Mouse (Mus musculus): Measurements from ENCODE around the gene Olfr1281.
"Not testable (repeated sequence)": the region's sequence is repeated elsewhere in the genome, so short reads cannot be mapped to it uniquely, and the experiment has no call there.

The Olfr1281 gene

DNA sequence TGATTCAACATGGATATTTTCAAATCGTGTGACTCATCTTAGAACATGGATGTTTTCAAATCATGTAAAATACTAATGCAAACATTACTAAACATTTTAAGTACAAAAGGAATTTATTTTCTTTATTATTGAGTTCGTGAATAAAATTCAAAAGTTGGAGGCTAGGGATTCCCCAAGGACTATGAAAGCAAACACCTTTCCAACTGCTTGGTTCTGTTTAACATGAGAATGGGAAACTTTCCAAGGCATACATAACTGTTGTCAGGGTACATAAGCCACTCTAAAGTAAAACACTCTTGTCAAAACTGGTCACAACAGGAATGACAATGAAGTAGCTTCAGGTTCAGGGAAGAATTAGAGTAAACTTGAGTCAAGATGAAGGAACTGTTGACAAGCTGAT is at the start of gene Olfr1281:
TSS of gene Olfr1281 (plus strand) at position 301 of the 400 bp plus-strand sequence.
- no peak for DNase-seq (ENCODE audit: extremely low read depth, low read depth)

DNA sequence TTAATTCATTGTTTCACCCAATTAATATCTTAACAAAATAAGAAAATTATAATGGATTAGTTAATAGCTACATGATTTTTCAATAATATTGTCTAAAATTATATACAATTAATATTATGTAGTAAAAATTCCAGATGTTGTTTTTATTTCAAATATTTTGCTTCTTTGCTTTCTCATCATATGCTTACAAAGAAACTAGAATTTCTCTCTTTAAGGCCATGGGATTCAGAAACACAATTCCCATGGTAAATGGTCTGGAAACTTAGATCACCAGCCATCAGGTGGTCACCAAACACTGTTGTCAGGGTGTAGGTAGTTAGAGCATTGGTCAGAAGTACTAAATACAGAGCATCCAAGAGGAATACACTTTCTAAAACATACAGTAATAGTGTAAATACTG is 36.5 kb upstream of the Olfr1281 start, which contains the start of gene Olfr1278:
TSS of gene Olfr1278 (plus strand) at position 301 of the 400 bp plus-strand sequence.
- no peak for DNase-seq (ENCODE audit: extremely low read depth, low read depth)

DNA sequence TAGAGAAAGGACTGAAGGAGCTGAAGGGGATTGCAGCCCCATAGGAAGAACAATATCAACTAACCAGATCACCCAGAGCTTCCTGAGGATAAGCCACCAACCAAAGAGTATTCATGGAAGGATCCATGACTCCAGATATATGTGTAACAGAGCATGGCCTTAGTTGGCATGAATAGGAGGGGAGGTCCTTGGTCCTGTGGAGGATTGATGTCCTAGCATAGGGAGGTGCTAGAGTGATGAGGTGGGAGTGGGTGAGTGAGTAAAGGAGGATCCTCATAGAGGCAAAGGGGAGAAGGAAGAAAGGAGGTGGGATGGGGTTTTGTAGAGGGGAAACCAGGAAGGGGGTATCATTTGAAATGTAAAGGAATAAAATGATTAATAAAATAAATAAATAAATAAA is 27.8 kb upstream of the Olfr1281 start:
- no peak for DNase-seq (ENCODE audit: extremely low read depth, low read depth)

DNA sequence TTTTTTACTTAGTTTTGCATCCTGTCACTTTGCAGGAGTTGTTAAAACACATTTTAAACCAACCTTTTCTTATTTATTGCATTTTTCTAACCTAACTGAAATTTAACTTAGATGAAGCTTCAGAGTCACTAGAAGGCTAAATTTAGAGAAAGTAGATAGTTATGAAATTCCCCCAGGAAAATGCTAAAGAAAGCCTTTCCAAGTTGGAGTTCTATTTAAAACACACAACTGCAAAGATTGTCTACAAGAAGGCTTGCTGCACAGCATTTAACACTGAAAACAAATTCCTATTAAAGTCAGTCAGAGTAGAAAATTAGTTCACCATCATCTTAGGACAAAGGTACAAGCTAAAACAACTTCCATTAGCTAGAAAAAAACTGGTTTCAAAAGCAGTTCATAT is 25.9 kb upstream of the Olfr1281 start, which contains the start of gene Olfr1279:
TSS of gene Olfr1279 (plus strand) at position 262 of the 400 bp plus-strand sequence.
- no peak for DNase-seq (ENCODE audit: extremely low read depth, low read depth)

DNA sequence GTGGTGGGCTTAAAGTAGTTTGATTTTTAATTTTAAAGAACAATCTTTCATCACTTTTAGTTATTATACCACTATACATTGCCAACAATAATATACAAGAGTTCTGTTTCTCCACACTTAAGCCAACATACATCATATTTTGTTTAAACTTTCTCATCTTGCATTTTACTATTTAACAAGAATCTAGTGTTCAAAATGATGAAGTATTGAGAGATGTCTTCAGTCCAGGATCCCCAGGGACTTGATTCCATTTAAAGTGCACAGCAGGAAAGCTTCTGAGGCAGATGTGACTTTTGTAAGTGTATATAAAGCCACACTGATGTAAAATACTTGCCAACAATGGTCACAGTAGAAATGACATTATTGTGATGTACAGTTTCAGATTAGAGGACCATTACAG is 12.6 kb upstream of the Olfr1281 start, which contains the start of gene Olfr1280:
TSS of gene Olfr1280 (plus strand) at position 301 of the 400 bp plus-strand sequence.
- no peak for DNase-seq (ENCODE audit: extremely low read depth, low read depth)

- DNase-seq (ENCODE audit: extremely low read depth, low read depth), result not testable (repeated sequence)
These were observed 7.4 kb downstream of the Olfr1281 start for GRCm38 (mm10) chr2:111333721-111334120.

GRCm38 (mm10) chr2:111335976-111336375 is 9.7 kb downstream of the Olfr1281 start, which contains the start of gene Olfr1282:
Gene Olfr1282 (minus strand): TSS chr2:111336076.
- DNase-seq (ENCODE audit: extremely low read depth, low read depth), result no peak

DNA sequence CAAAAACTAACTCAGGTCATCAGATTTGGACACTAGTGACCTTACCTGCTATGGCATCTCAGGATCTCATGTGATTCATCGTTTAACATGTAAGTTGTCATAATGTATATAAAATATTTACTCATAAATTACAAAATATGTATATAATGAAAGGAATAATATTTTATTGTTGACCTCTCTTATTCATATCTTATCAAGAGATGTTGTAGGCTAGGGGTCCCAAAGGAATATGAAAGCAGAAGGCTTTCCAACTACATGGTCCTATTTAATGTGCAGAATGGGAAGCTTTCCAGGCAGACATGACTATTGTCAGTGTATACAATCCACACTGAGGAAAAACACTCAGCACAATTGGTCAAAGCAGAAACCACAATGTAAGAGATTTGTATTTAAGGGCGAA is 40.2 kb downstream of the Olfr1281 start, which contains the start of gene Olfr1283:
TSS of gene Olfr1283 (plus strand) at position 301 of the 400 bp plus-strand sequence.
- no peak for DNase-seq (ENCODE audit: extremely low read depth, low read depth)

- DNase-seq (ENCODE audit: extremely low read depth, low read depth), result no peak
These were observed 48.9 kb downstream of the Olfr1281 start, which contains the start of gene Olfr1284 for GRCm38 (mm10) chr2:111375222-111375621. Gene Olfr1284 (plus strand): TSS chr2:111375522.

All from MEL-GATA-1-ER (cell line).